In the genomic region with DNA sequence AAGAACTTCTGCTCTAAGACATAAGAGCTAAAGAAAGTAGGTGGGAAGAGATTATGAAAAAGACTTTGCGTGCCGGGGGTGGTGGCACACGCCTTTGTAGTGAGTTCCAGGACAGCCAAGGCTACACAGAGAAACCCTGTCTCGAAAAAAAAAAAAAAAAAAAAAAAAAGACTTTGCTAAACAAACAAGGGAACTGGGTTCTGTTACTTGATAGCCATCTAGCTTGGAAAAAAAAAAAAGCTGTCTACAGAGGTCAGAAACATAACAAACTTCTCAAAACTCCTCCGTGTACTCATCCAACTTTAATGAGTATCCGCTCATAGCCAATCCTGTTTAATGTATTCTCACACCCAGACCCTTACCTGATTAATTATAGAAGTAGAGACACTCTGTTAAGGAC, we compare ENCODE assay signal across 26 mouse cellular contexts.
A peak's percentile ranks its signal among the peaks of the same experiment; 100 is the strongest.
DNase-seq lines count a peak whose midpoint lies in the region; ATAC-seq and TF ChIP-seq lines count a peak whose summit lies in the region.
"Had no signal": no experiment of that assay in that cellular context is flagged by ENCODE, and none has a peak within 500 bp of the region (broad histone marks: within the 10 kb centered on the region; RNA-seq: fewer than 3 reads in every experiment).

No protein-coding gene starts in this region.

- no peak for TF ChIP-seq POLR2A in kidney, adult 2 months (IDR thresholded peaks at IDR 0.05; ENCODE audit: low read depth, low read length)
- TF ChIP-seq POLR2A in MEL (IDR thresholded peaks at IDR 0.05; ENCODE audit: control insufficient read depth in 1 of 2, insufficient read depth in 1 of 2, low read depth in 1 of 2, low read length in 2 of 2, poor library complexity in 1 of 2): no peak

- no peak overlapping the region for H3K4me2 ChIP-seq in kidney, embryonic 16.5 days (replicated peaks; ENCODE audit: low read depth, low read length)
- no peak overlapping the region for H3K4me2 ChIP-seq in lung, postnatal 0 days (replicated peaks; ENCODE audit: low read depth, low read length)
- no peak overlapping the region for H3K4me2 ChIP-seq in forebrain, embryonic 12.5 days
- H3K4me2 ChIP-seq: embryonic facial prominence, embryonic 13.5 days; embryonic facial prominence, embryonic 15.5 days; forebrain, embryonic 13.5 days; forebrain, embryonic 15.5 days had no signal

- H3K36me3 ChIP-seq in kidney, adult 2 months (ENCODE audit: control insufficient read depth, insufficient read depth, low read length): no peaks in the 10 kb centered on the region; the same call in 1 of the 2 replicates
- H3K36me3 ChIP-seq in kidney, embryonic 16.5 days (ENCODE audit: insufficient read depth, low read length): no peaks in the 10 kb centered on the region
- no peaks in the 10 kb centered on the region for H3K36me3 ChIP-seq in lung, postnatal 0 days (ENCODE audit: insufficient read depth, low read length)
- H3K36me3 ChIP-seq in MEL (ENCODE audit: control insufficient read depth in 1 of 2, insufficient read depth in 2 of 2, low read length in 2 of 2): peaks cover 0 to 8% of the 10 kb centered on the region in 2 experiments; a peak in 2 of 4 replicates
- no peaks in the 10 kb centered on the region for H3K36me3 ChIP-seq in forebrain, embryonic 12.5 days (replicated peaks)
- H3K36me3 ChIP-seq: embryonic facial prominence, embryonic 13.5 days; embryonic facial prominence, embryonic 15.5 days; forebrain, embryonic 10.5 days; forebrain, embryonic 15.5 days; G1E had no signal

- H3K9ac ChIP-seq in kidney, embryonic 16.5 days (replicated peaks; ENCODE audit: low read length): no peak overlapping the region
- no peak overlapping the region for H3K9ac ChIP-seq in lung, postnatal 0 days (replicated peaks; ENCODE audit: low read depth)
- H3K9ac ChIP-seq in MEL (ENCODE audit: control insufficient read depth, low read depth, low read length, poor library complexity, severe bottlenecking): no peak overlapping the region
- H3K9ac ChIP-seq in forebrain, embryonic 12.5 days: no peak overlapping the region
- H3K9ac ChIP-seq: embryonic facial prominence, embryonic 13.5 days; embryonic facial prominence, embryonic 15.5 days; forebrain, embryonic 13.5 days; forebrain, embryonic 15.5 days; forebrain, postnatal 0 days had no signal

- no peak for DNase-seq in kidney, adult 2 months
- DNase-seq in kidney, postnatal 10 days: no peak
- no peak for DNase-seq in kidney, adult 18-20 months
- DNase-seq in lung, postnatal 0 days (ENCODE audit: low spot score): no peak
- no peak for DNase-seq in lung, postnatal 25 days (ENCODE audit: low spot score)
- DNase-seq in MEL (ENCODE audit: low read depth, low spot score): no peak
- DNase-seq: adrenal gland, adult 2 months; adrenal gland, postnatal 10 days; adrenal gland, postnatal 25 days; cerebellum, adult 11 months; cerebellum, adult 18-20 months; cerebellum, adult 8-10 months; cerebellum, adult 9-11 months; cerebellum, postnatal 14 days; cerebellum, postnatal 36 days; embryo, embryonic 11 days; forebrain, postnatal 0 days had no signal

- H3K27ac ChIP-seq in kidney, adult 2 months (ENCODE audit: insufficient read depth, low read depth, low read length): 0 out of 2 replicates have a peak overlapping the region, but pooled peaks have one; percentile 86
- H3K27ac ChIP-seq in kidney, embryonic 16.5 days (ENCODE audit: low read length): peak overlapping the region; percentile 2; the same call in 1 of the 2 replicates
- 0 out of 2 replicates have a peak overlapping the region, but pooled peaks have one; percentile 82 for H3K27ac ChIP-seq in lung, postnatal 0 days (ENCODE audit: low read length)
- no peak overlapping the region for H3K27ac ChIP-seq in MEL (ENCODE audit: control insufficient read depth, low read depth, low read length)
- H3K27ac ChIP-seq in forebrain, embryonic 12.5 days: no peak overlapping the region
- H3K27ac ChIP-seq: embryonic facial prominence, embryonic 13.5 days; forebrain, embryonic 10.5 days; forebrain, embryonic 13.5 days; forebrain, embryonic 15.5 days had no signal

- H3K9me3 ChIP-seq in kidney, embryonic 16.5 days (ENCODE audit: low read length): peaks cover 2% of the 10 kb centered on the region; the same call in 1 of the 2 replicates
- no peaks in the 10 kb centered on the region for H3K9me3 ChIP-seq in lung, postnatal 0 days (ENCODE audit: low read length)
- H3K9me3 ChIP-seq in MEL (replicated peaks; ENCODE audit: insufficient read depth, low read length): no peaks in the 10 kb centered on the region
- H3K9me3 ChIP-seq in forebrain, embryonic 12.5 days: no peaks in the 10 kb centered on the region
- H3K9me3 ChIP-seq: embryonic facial prominence, embryonic 13.5 days; embryonic facial prominence, embryonic 15.5 days; forebrain, embryonic 13.5 days; forebrain, embryonic 15.5 days; G1E had no signal

- 54% methylated on average over 6 of the region's 6 CpGs for WGBS in kidney, adult 2 months
- 40% methylated on average over 6 of the region's 6 CpGs for WGBS in kidney, embryonic 16.5 days
- 55% methylated on average over 6 of the region's 6 CpGs for WGBS in lung, postnatal 0 days
- 80% methylated on average over 6 of the region's 6 CpGs for WGBS in forebrain, embryonic 12.5 days

- H3K4me1 ChIP-seq in kidney, adult 2 months (ENCODE audit: control insufficient read depth, insufficient read depth, low read length): peaks cover 16% of the 10 kb centered on the region
- H3K4me1 ChIP-seq in kidney, embryonic 16.5 days (ENCODE audit: insufficient read depth, low read length): peaks cover 16% of the 10 kb centered on the region
- no peaks in the 10 kb centered on the region for H3K4me1 ChIP-seq in lung, postnatal 0 days (ENCODE audit: insufficient read depth, low read depth, low read length)
- peaks cover 5 to 18% of the 10 kb centered on the region in 2 experiments for H3K4me1 ChIP-seq in MEL (ENCODE audit: control insufficient read depth in 1 of 2, insufficient read depth in 2 of 2, low read length in 2 of 2)
- H3K4me1 ChIP-seq in forebrain, embryonic 12.5 days: 0 out of 2 replicates have a peak, but pooled peaks cover 3% of the 10 kb centered on the region

- TF ChIP-seq RAD21 in MEL (IDR thresholded peaks at IDR 0.05; ENCODE audit: low read depth, low read length): no peak

- H3K79me2 ChIP-seq in MEL (ENCODE audit: control insufficient read depth, insufficient read depth, low read length, poor library complexity): no peaks in the 10 kb centered on the region

- H3K4me3 ChIP-seq in kidney, adult 2 months (ENCODE audit: insufficient read depth, low read depth, low read length): no peak overlapping the region
- H3K4me3 ChIP-seq in kidney, embryonic 16.5 days (ENCODE audit: low read length): no peak overlapping the region
- no peak overlapping the region for H3K4me3 ChIP-seq in lung, postnatal 0 days (ENCODE audit: low read depth, low read length)
- no peak overlapping the region for H3K4me3 ChIP-seq in MEL (ENCODE audit: control insufficient read depth in 1 of 2, insufficient read depth in 1 of 2, low read depth in 2 of 2, low read length in 2 of 2)
- no peak overlapping the region for H3K4me3 ChIP-seq in forebrain, embryonic 12.5 days (replicated peaks)
- H3K4me3 ChIP-seq: embryonic facial prominence, embryonic 13.5 days; embryonic facial prominence, embryonic 15.5 days; erythroblast, embryonic 14.5 days; forebrain, embryonic 10.5 days; forebrain, embryonic 13.5 days; forebrain, embryonic 15.5 days had no signal

- ATAC-seq in kidney, embryonic 16.5 days (ENCODE audit: low FRiP score, low TSS enrichment): no peak
- no peak for ATAC-seq in lung, postnatal 0 days
- ATAC-seq in forebrain, embryonic 12.5 days (ENCODE audit: low FRiP score): no peak
- ATAC-seq: forebrain, embryonic 13.5 days; forebrain, embryonic 15.5 days; forebrain, postnatal 0 days had no signal

- TF ChIP-seq EP300 in lung, postnatal 0 days (IDR thresholded peaks at IDR 0.05): no peak
- TF ChIP-seq EP300 in MEL (IDR thresholded peaks at IDR 0.05; ENCODE audit: low read depth in 1 of 2, low read length in 2 of 2): no peak

- H3K27me3 ChIP-seq in kidney, adult 2 months (replicated peaks; ENCODE audit: control insufficient read depth, insufficient read depth, low read length): no peaks in the 10 kb centered on the region
- H3K27me3 ChIP-seq in kidney, embryonic 16.5 days (ENCODE audit: insufficient read depth, low read length): no peaks in the 10 kb centered on the region
- H3K27me3 ChIP-seq in lung, postnatal 0 days (replicated peaks; ENCODE audit: insufficient read depth, low read length): no peaks in the 10 kb centered on the region
- H3K27me3 ChIP-seq in MEL (ENCODE audit: control insufficient read depth in 1 of 2, insufficient read depth in 2 of 2, low read length in 2 of 2): no peaks in the 10 kb centered on the region
- no peaks in the 10 kb centered on the region for H3K27me3 ChIP-seq in forebrain, embryonic 12.5 days
- H3K27me3 ChIP-seq: embryonic facial prominence, embryonic 13.5 days; embryonic facial prominence, embryonic 15.5 days; forebrain, embryonic 13.5 days; forebrain, embryonic 15.5 days had no signal

- no peak for TF ChIP-seq CTCF in kidney, adult 2 months (conservative IDR thresholded peaks at IDR 0.05; ENCODE audit: insufficient read depth, insufficient read length, low read depth, low read length)
- no peak for TF ChIP-seq CTCF in lung, postnatal 0 days (IDR thresholded peaks at IDR 0.05)
- no peak for TF ChIP-seq CTCF in MEL (IDR thresholded peaks at IDR 0.05 in 2 of 3, conservative IDR thresholded peaks at IDR 0.05 in 1 of 3; ENCODE audit: control insufficient read depth in 1 of 3, insufficient read depth in 1 of 3, low read depth in 2 of 3, low read length in 3 of 3, poor library complexity in 1 of 3, severe bottlenecking in 1 of 3)

TF ChIP-seq in MEL, 35 proteins besides CTCF, POLR2A, EP300 and RAD21:
- TF ChIP-seq MAFK (IDR thresholded peaks at IDR 0.05; ENCODE audit: borderline replicate concordance, low read depth, low read length) (no peak), MEF2A (IDR thresholded peaks at IDR 0.05; ENCODE audit: extremely low read depth, insufficient replicate concordance, low read depth, low read length, poor library complexity, severe bottlenecking) (no peak), TAL1 (IDR thresholded peaks at IDR 0.05; ENCODE audit: low read length) (no peak), MYB (IDR thresholded peaks at IDR 0.05; ENCODE audit: low read depth, low read length) (no peak), UBTF (IDR thresholded peaks at IDR 0.05; ENCODE audit: borderline replicate concordance, insufficient read depth, low read depth, low read length) (no peak), ZNF384 (IDR thresholded peaks at IDR 0.05; ENCODE audit: low read depth, low read length) (peak; percentile 94), SIN3A (IDR thresholded peaks at IDR 0.05; ENCODE audit: low read length) (no peak), USF1 (IDR thresholded peaks at IDR 0.05; ENCODE audit: low read depth, low read length) (no peak)
TF ChIP-seq in MEL: peak in this region for 1.

Comparison
In these comparisons a context has a peak if more than half of its experiments do, and no peak if none do; other contexts are left out.
1. H3K27ac ChIP-seq: peak in kidney, adult 2 months (single experiment), kidney, embryonic 16.5 days (single experiment) and lung, postnatal 0 days (single experiment); none in MEL (single experiment) and forebrain, embryonic 12.5 days (single experiment).